In the genomic region with DNA sequence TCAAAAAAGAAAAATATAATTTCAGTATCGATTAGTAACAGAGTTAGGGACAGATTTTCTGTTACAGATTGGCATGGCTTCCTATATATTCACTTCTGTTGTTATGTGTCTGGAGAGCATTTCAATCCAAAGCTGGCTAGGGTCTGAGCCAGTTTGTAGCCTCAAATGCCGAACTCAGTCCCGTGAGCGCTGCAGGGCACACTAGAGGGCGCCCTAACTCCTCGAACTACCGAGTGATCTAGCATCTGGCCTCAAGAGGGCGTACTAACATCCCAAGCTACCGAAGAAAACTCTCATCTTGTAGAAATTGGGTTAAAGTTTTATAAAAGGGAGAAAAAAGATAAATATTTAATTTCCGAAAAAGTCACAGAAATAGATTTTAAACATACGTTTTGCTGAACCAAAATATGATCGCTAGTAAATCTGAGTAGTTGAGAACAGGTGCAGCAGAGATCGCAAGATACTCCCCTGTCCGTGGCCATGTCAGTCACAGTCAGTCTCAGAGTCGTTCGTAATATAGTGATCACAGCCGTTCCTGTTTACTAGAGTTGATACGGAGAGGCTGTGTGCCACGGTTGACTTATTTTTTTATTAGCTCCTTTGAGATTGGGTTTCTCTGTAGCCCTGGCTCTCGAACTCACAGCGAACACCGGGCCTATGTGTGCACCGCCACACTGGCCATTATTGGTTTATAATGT, we compare ENCODE assay signal across 8 mouse cellular contexts. TPM values are rescaled to one million over a fixed set of nuclear protein-coding genes. Genes with fewer than 3 reads are reported as not detected.
DNase-seq lines count a peak whose midpoint lies in the region; ATAC-seq and TF ChIP-seq lines count a peak whose summit lies in the region.

No protein-coding gene starts in this region.

- 0 out of 2 replicates have a peak, but pooled peaks cover 3% of the 10 kb centered on the region for H3K27me3 ChIP-seq in heart, embryonic 12.5 days (replicated peaks)
- no peaks in the 10 kb centered on the region for H3K27me3 ChIP-seq in G1E (ENCODE audit: insufficient read depth, low read length)
- no peaks in the 10 kb centered on the region for H3K27me3 ChIP-seq in stomach, postnatal 0 days (ENCODE audit: control insufficient read depth, insufficient read depth, low read length)

- no peak overlapping the region for H3K9ac ChIP-seq in heart, embryonic 12.5 days
- no peak overlapping the region for H3K9ac ChIP-seq in stomach, postnatal 0 days (ENCODE audit: low read length)

- DNase-seq in heart, postnatal 36 days = peak; percentile 17 to 62
- DNase-seq in G1E (ENCODE audit: low spot score) = peak; percentile 25
- peak; percentile 28 for DNase-seq in cerebellum, adult 11-12 months
- peak; percentile 23 to 47 for DNase-seq in gastrocnemius, adult 8-10 months (ENCODE audit: low spot score in 2 of 2)
- peak; percentile 66 to 78 for DNase-seq in layer of hippocampus, adult 2 months (ENCODE audit: low spot score in 2 of 2)
- peak; percentile 72 for DNase-seq in stomach, postnatal 0 days (ENCODE audit: low spot score)

- no peak overlapping the region for H3K4me2 ChIP-seq in heart, embryonic 12.5 days
- no peak overlapping the region for H3K4me2 ChIP-seq in stomach, postnatal 0 days (replicated peaks; ENCODE audit: low read depth)

- 51% methylated on average over 23 of the region's 23 CpGs for WGBS in heart, embryonic 12.5 days
- 49% methylated on average over 23 of the region's 23 CpGs for WGBS in stomach, postnatal 0 days

- H3K9me3 ChIP-seq in heart, embryonic 12.5 days (replicated peaks) = peaks cover 3% of the 10 kb centered on the region; the same call in 1 of the 2 replicates
- no peaks in the 10 kb centered on the region for H3K9me3 ChIP-seq in G1E (replicated peaks)
- no peaks in the 10 kb centered on the region for H3K9me3 ChIP-seq in stomach, postnatal 0 days (ENCODE audit: control insufficient read depth, low read length)

- H3K36me3 ChIP-seq in heart, embryonic 12.5 days = no peaks in the 10 kb centered on the region
- no peaks in the 10 kb centered on the region for H3K36me3 ChIP-seq in G1E (replicated peaks)
- no peaks in the 10 kb centered on the region for H3K36me3 ChIP-seq in stomach, postnatal 0 days (ENCODE audit: control insufficient read depth, insufficient read depth, low read length)

- H3K4me1 ChIP-seq in heart, embryonic 12.5 days (replicated peaks) = no peaks in the 10 kb centered on the region
- H3K4me1 ChIP-seq in G1E (ENCODE audit: insufficient read depth, low read depth, low read length) = no peaks in the 10 kb centered on the region
- H3K4me1 ChIP-seq in stomach, postnatal 0 days (replicated peaks; ENCODE audit: control insufficient read depth, insufficient read depth) = no peaks in the 10 kb centered on the region

- ATAC-seq in heart, embryonic 12.5 days (ENCODE audit: insufficient number of reproducible peaks, low FRiP score) = no peak
- ATAC-seq in G1E (ENCODE audit: extremely low read depth, insufficient number of reproducible peaks, low FRiP score, poor library complexity, severe bottlenecking) = no peak; the same call in 1 of the 2 replicates
- peak; percentile 80 for ATAC-seq in megakaryocyte, adult 5-6 weeks (ENCODE audit: poor library complexity, severe bottlenecking)
- ATAC-seq in stomach, postnatal 0 days (ENCODE audit: low FRiP score, low TSS enrichment) = no peak

- TF ChIP-seq EP300 in stomach, postnatal 0 days (optimal IDR thresholded peaks at IDR 0.05) = no peak

- H3K4me3 ChIP-seq in heart, embryonic 12.5 days = no peak overlapping the region
- no peak overlapping the region for H3K4me3 ChIP-seq in G1E (ENCODE audit: low read depth, low read length)
- no peak overlapping the region for H3K4me3 ChIP-seq in layer of hippocampus, adult 2 months
- no peak overlapping the region for H3K4me3 ChIP-seq in stomach, postnatal 0 days (ENCODE audit: low read depth, low read length)

- H3K27ac ChIP-seq in heart, embryonic 12.5 days (ENCODE audit: poor library complexity, severe bottlenecking) = no peak overlapping the region
- H3K27ac ChIP-seq in layer of hippocampus, adult 2 months = no peak overlapping the region
- no peak overlapping the region for H3K27ac ChIP-seq in stomach, postnatal 0 days (replicated peaks)

- intact Hi-C loops in heart, postnatal 36 days (cut with DNase I) = no loop called here

- TF ChIP-seq CTCF in G1E (IDR thresholded peaks at IDR 0.05; ENCODE audit: low read depth, low read length) = peak; percentile 71
- TF ChIP-seq CTCF in layer of hippocampus, adult 2 months (conservative IDR thresholded peaks at IDR 0.05) = peak; percentile 100
- peak; percentile 95 for TF ChIP-seq CTCF in stomach, postnatal 0 days (IDR thresholded peaks at IDR 0.05; ENCODE audit: low read depth)

RNA-seq across cellular contexts. Expression of gene BC035947, which starts 13.4 kb away (rescaled TPM):
- not detected for total RNA-seq in heart, postnatal 36 days (2021)
- 0.10 TPM in 1 of 2 replicates, not detected in the other for polyA plus RNA-seq in heart, embryonic 12.5 days (2016; fragmentation: Nextera tagmentation; extraction: Ambion mirVana)
- total RNA-seq in G1E (2014; fragmentation: Nextera tagmentation) (not detected in 2 replicates), G1E (2017) (0.05 and 0.06 TPM in 2 replicates)
- not detected in 2 replicates for polyA plus RNA-seq in G1E (2012)
- total RNA-seq in gastrocnemius, adult 8-10 months (2022) = under 1 TPM in 1 of 4 experiments, not detected in 3; 0.09 TPM
- total RNA-seq in layer of hippocampus, adult 2 months (2021) = under 1 TPM; 0.37 to 0.46 TPM
- total RNA-seq in megakaryocyte, adult 5-6 weeks (2015) = not detected in 2 replicates
- total RNA-seq in megakaryocyte, adult 5-6 weeks (2017) = not detected in 2 replicates
- 0.04 and 0.06 TPM in 2 replicates for polyA plus RNA-seq in stomach, postnatal 0 days (2015; fragmentation: Nextera tagmentation; extraction: Ambion mirVana)

RNA-seq across cellular contexts. Expression of gene Mogat1, which starts 14.5 kb away (rescaled TPM):
- total RNA-seq in heart, postnatal 36 days (2021) = not detected
- not detected in 2 replicates for polyA plus RNA-seq in heart, embryonic 12.5 days (2016; fragmentation: Nextera tagmentation; extraction: Ambion mirVana)
- not detected in 2 replicates for total RNA-seq in G1E (2014; fragmentation: Nextera tagmentation)
- 0.55 TPM in 1 of 2 replicates, not detected in the other for total RNA-seq in G1E (2017)
- polyA plus RNA-seq in G1E (2012) = not detected in 2 replicates
- under 1 TPM in 1 of 4 experiments, not detected in 3; 0.67 TPM for total RNA-seq in gastrocnemius, adult 8-10 months (2022)
- not detected for total RNA-seq in layer of hippocampus, adult 2 months (2021)
- not detected in 2 replicates for total RNA-seq in megakaryocyte, adult 5-6 weeks (2015)
- total RNA-seq in megakaryocyte, adult 5-6 weeks (2017) = 0.69 TPM in 1 of 2 replicates, not detected in the other
- 2.7 and 2.8 TPM in 2 replicates for polyA plus RNA-seq in stomach, postnatal 0 days (2015; fragmentation: Nextera tagmentation; extraction: Ambion mirVana)

RNA-seq across cellular contexts. Expression of gene Farsb, which starts 36.6 kb away (rescaled TPM):
- total RNA-seq in heart, postnatal 36 days (2021) = 10 to 100 TPM; 49.0 to 50.0 TPM
- polyA plus RNA-seq in heart, embryonic 12.5 days (2016; fragmentation: Nextera tagmentation; extraction: Ambion mirVana) = 100 and 105 TPM in 2 replicates
- total RNA-seq in G1E (2014; fragmentation: Nextera tagmentation) = 295 and 372 TPM in 2 replicates
- 112 and 121 TPM in 2 replicates for total RNA-seq in G1E (2017)
- polyA plus RNA-seq in G1E (2012) = 6.6 and 7.4 TPM in 2 replicates
- 10 to 100 TPM; 57.1 to 63.6 (median 58.9) TPM for total RNA-seq in gastrocnemius, adult 8-10 months (2022)
- total RNA-seq in layer of hippocampus, adult 2 months (2021) = 10 to 100 TPM; 67.8 to 68.4 TPM
- total RNA-seq in megakaryocyte, adult 5-6 weeks (2015) = 46.4 and 53.8 TPM in 2 replicates
- 27.6 and 29.6 TPM in 2 replicates for total RNA-seq in megakaryocyte, adult 5-6 weeks (2017)
- 77.8 and 81.5 TPM in 2 replicates for polyA plus RNA-seq in stomach, postnatal 0 days (2015; fragmentation: Nextera tagmentation; extraction: Ambion mirVana)
